Mouse (Mus musculus): Measurements from ENCODE around the gene Armc8. TPM values are rescaled to one million over a fixed set of nuclear protein-coding genes. Genes with fewer than 3 reads are reported as not detected.

Gene Armc8
- polyA plus RNA-seq, 1 experiment from 2014 or later = 22.9 TPM

DNA sequence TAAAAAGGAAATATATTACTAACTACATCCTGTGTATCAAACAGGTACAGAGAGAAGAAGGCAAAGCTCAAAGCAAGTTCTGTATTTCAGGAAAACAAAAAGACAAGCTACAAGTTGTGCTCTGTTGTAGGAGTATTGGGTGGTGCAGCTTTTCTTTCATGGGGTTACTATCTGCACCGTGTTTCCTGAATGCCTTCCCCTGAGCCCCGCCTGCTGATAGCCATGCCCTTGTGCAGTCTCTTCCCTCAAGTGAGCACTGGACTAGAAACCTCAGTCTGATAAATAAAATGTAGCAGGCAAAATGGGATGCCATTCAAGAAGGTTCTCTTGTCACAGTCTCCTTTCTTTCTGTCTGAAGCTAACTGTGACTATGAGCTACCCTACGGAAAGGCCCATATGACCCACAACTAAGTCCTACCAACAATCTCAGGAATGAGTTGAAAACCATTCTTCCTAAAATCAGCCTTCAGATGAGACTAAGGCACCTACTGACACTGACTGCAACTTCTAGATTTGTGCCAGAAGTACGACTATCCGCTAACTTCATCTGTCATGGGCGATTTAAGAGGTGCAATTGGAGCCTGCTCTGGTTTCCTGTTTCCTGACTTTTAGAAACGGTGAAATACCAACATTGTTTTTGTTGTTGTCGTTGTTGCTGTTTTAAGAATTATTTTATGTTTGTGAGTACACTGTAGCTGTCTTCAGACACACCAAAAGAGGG is 11.0 kb downstream of the Armc8 start:
- H3K9ac ChIP-seq (ENCODE audit: low read length) = no peak overlapping the region
- no peak for ATAC-seq (ENCODE audit: insufficient number of reproducible peaks, insufficient read depth, low FRiP score, low read depth)
- H3K9me3 ChIP-seq (ENCODE audit: control insufficient read depth, low read length) = no peaks in the 10 kb centered on the region
- no peak overlapping the region for H3K4me3 ChIP-seq (ENCODE audit: control insufficient read depth in 1 of 2, insufficient read depth in 1 of 2, low read depth in 1 of 2, low read length in 2 of 2)
- no peak overlapping the region for H3K27ac ChIP-seq (replicated peaks in 1 of 2; ENCODE audit: control insufficient read depth in 1 of 2, insufficient read depth in 1 of 2, low read depth in 2 of 2, low read length in 2 of 2)
- H3K4me1 ChIP-seq (ENCODE audit: control insufficient read depth in 2 of 2, insufficient read depth in 2 of 2, low read length in 2 of 2) = peaks cover 0 to 18% of the 10 kb centered on the region in 2 experiments; a peak in 2 of 4 replicates
- no peak overlapping the region for H3K4me2 ChIP-seq (ENCODE audit: low read length)
- no peaks in the 10 kb centered on the region for H3K36me3 ChIP-seq (ENCODE audit: control insufficient read depth, insufficient read depth, low read length)
- H3K27me3 ChIP-seq (ENCODE audit: control insufficient read depth, insufficient read depth, low read length) = no peaks in the 10 kb centered on the region
- 68% methylated on average over 8 of the region's 8 CpGs for WGBS

DNA sequence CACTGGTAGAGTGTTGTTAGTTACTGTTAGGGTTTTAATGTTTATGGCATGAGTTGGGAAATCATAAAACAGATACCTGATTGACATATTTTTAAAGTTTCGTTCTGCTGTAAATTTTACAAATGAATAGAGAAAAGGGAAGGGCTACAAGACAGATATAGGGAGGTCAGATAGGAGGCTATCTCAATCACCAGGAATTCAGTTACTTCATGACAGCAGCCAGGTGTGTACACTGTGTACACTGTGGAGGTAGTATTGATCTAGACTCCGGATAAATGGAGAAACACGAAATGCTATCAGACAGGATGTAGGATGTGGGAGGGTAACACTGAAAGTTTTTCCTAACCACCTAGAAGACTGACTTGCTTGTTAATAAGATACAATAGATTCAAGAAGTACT is 13.4 kb downstream of the Armc8 start:
- WGBS = 80% methylated on average over 3 of the region's 3 CpGs
- Histone ChIP-seq H3K27ac (replicated peaks in 1 of 2; ENCODE audit: control insufficient read depth in 1 of 2, insufficient read depth in 1 of 2, low read depth in 2 of 2, low read length in 2 of 2) (no peak overlapping the region), H3K27me3 (ENCODE audit: control insufficient read depth, insufficient read depth, low read length) (no peaks in the 10 kb centered on the region), H3K4me1 (ENCODE audit: control insufficient read depth in 2 of 2, insufficient read depth in 2 of 2, low read length in 2 of 2) (peaks cover 0 to 16% of the 10 kb centered on the region in 2 experiments; a peak in 2 of 4 replicates), H3K4me3 (ENCODE audit: control insufficient read depth in 1 of 2, insufficient read depth in 1 of 2, low read depth in 1 of 2, low read length in 2 of 2) (no peak overlapping the region), H3K4me2 (ENCODE audit: low read length) (no peak overlapping the region), H3K9ac (ENCODE audit: low read length) (no peak overlapping the region), H3K36me3 (ENCODE audit: control insufficient read depth, insufficient read depth, low read length) (no peaks in the 10 kb centered on the region), H3K9me3 (ENCODE audit: control insufficient read depth, low read length) (no peaks in the 10 kb centered on the region)
- ATAC-seq (ENCODE audit: insufficient number of reproducible peaks, insufficient read depth, low FRiP score, low read depth) = no peak

DNA sequence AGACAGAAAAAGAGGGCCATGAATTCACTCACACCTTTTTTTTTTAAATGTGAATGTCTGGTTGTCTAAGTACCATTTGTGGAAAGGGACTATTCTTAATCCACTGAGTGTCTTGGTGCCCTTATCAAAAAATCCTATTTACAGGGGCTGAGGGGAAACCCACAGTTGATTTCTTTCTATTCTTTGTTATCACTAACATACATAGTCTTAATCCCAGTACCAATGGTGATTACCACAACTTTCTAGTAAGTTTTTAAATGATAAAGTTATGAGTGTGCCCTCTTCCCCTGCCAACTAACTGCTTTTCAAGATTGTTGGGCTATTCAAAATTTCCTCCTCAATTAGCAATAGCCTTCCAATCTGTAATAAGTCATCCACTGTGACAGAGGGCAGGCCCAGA is 14.6 kb downstream of the Armc8 start:
- Histone ChIP-seq H3K27me3 (ENCODE audit: control insufficient read depth, insufficient read depth, low read length) (no peaks in the 10 kb centered on the region), H3K9ac (ENCODE audit: low read length) (no peak overlapping the region), H3K36me3 (ENCODE audit: control insufficient read depth, insufficient read depth, low read length) (no peaks in the 10 kb centered on the region), H3K4me2 (ENCODE audit: low read length) (no peak overlapping the region), H3K9me3 (ENCODE audit: control insufficient read depth, low read length) (no peaks in the 10 kb centered on the region), H3K27ac (replicated peaks in 1 of 2; ENCODE audit: control insufficient read depth in 1 of 2, insufficient read depth in 1 of 2, low read depth in 2 of 2, low read length in 2 of 2) (no peak overlapping the region), H3K4me3 (ENCODE audit: control insufficient read depth in 1 of 2, insufficient read depth in 1 of 2, low read depth in 1 of 2, low read length in 2 of 2) (no peak overlapping the region), H3K4me1 (ENCODE audit: control insufficient read depth in 2 of 2, insufficient read depth in 2 of 2, low read length in 2 of 2) (peaks cover 0 to 16% of the 10 kb centered on the region in 2 experiments; a peak in 2 of 4 replicates)
- no peak for ATAC-seq (ENCODE audit: insufficient number of reproducible peaks, insufficient read depth, low FRiP score, low read depth)

DNA sequence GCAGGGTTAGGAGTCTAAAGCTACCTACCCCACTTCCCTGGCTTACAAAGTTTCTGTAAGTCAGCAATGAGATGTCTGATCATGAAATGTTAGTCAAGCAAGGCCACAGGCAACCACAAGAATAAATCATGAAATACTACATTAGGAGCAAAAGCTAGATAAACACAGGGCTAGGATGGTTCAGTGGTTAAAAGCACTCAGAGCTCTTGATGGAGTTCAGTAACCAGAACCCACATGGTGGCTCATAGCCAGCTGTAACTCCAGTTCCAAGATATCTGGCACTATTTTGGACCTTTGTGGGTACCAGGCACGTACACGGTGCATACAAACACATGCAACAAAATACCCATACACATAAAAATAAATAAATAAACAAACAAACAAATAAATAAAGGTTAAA is 15.7 kb downstream of the Armc8 start:
- H3K4me3 ChIP-seq (ENCODE audit: control insufficient read depth in 1 of 2, insufficient read depth in 1 of 2, low read depth in 1 of 2, low read length in 2 of 2) = no peak overlapping the region
- no peaks in the 10 kb centered on the region for H3K9me3 ChIP-seq (ENCODE audit: control insufficient read depth, low read length)
- peaks cover 0 to 16% of the 10 kb centered on the region in 2 experiments; a peak in 2 of 4 replicates for H3K4me1 ChIP-seq (ENCODE audit: control insufficient read depth in 2 of 2, insufficient read depth in 2 of 2, low read length in 2 of 2)
- H3K27me3 ChIP-seq (ENCODE audit: control insufficient read depth, insufficient read depth, low read length) = no peaks in the 10 kb centered on the region
- no peak overlapping the region for H3K27ac ChIP-seq (replicated peaks in 1 of 2; ENCODE audit: control insufficient read depth in 1 of 2, insufficient read depth in 1 of 2, low read depth in 2 of 2, low read length in 2 of 2)
- H3K9ac ChIP-seq (ENCODE audit: low read length) = no peak overlapping the region
- H3K36me3 ChIP-seq (ENCODE audit: control insufficient read depth, insufficient read depth, low read length) = no peaks in the 10 kb centered on the region
- 52% methylated on average over 2 of the region's 2 CpGs for WGBS
- ATAC-seq (ENCODE audit: insufficient number of reproducible peaks, insufficient read depth, low FRiP score, low read depth) = no peak
- H3K4me2 ChIP-seq (ENCODE audit: low read length) = no peak overlapping the region

DNA sequence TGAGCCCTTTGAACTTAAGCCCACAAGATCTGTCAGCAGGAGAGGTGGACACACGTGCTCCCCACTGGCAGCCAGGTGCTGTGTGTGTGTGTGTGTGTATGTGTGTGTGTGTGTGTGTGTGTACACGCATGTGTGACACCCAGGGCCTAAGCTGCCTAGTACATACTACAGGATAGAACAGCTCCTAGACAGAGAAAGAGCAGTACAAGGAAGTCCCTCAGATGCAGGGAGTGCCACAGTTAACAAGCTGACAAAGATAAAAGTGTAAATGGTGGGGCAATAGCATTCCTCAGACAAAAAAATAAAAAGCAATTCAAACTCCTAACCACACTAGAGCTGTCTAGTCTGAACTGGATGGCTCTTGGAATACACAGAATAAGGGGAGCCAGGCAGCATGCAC is 16.6 kb downstream of the Armc8 start:
- Histone ChIP-seq H3K9ac (ENCODE audit: low read length) (no peak overlapping the region), H3K36me3 (ENCODE audit: control insufficient read depth, insufficient read depth, low read length) (no peaks in the 10 kb centered on the region), H3K4me1 (ENCODE audit: control insufficient read depth in 2 of 2, insufficient read depth in 2 of 2, low read length in 2 of 2) (peaks cover 0 to 10% of the 10 kb centered on the region in 2 experiments; a peak in 1 of 4 replicates), H3K4me3 (ENCODE audit: control insufficient read depth in 1 of 2, insufficient read depth in 1 of 2, low read depth in 1 of 2, low read length in 2 of 2) (no peak overlapping the region), H3K27me3 (ENCODE audit: control insufficient read depth, insufficient read depth, low read length) (no peaks in the 10 kb centered on the region), H3K27ac (replicated peaks in 1 of 2; ENCODE audit: control insufficient read depth in 1 of 2, insufficient read depth in 1 of 2, low read depth in 2 of 2, low read length in 2 of 2) (no peak overlapping the region), H3K4me2 (ENCODE audit: low read length) (no peak overlapping the region), H3K9me3 (ENCODE audit: control insufficient read depth, low read length) (no peaks in the 10 kb centered on the region)
- WGBS = 83% methylated on average over 2 of the region's 2 CpGs
- no peak for ATAC-seq (ENCODE audit: insufficient number of reproducible peaks, insufficient read depth, low FRiP score, low read depth)

DNA sequence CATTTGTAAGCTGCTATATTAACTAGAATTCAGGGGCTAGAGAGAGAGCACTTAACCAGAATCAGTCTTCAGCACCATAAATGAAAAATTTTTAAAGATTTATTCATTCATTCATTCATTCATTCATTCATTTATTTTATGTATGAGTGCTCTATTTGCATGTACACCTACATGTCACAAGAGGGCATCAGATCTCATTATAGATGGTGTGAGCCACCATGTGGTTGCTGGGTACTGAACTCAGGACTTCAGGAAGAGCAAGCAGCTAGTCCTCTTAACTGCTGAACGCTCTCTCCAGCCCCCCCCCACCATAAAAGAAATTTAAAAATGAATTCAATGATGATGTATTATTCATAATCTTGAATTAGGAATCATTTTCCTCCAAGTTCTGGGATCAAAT is 22.4 kb downstream of the Armc8 start:
- no peak for ATAC-seq (ENCODE audit: insufficient number of reproducible peaks, insufficient read depth, low FRiP score, low read depth)
- H3K27ac ChIP-seq (replicated peaks in 1 of 2; ENCODE audit: control insufficient read depth in 1 of 2, insufficient read depth in 1 of 2, low read depth in 2 of 2, low read length in 2 of 2) = no peak overlapping the region
- no peak overlapping the region for H3K4me3 ChIP-seq (ENCODE audit: control insufficient read depth in 1 of 2, insufficient read depth in 1 of 2, low read depth in 1 of 2, low read length in 2 of 2)
- no peaks in the 10 kb centered on the region for H3K27me3 ChIP-seq (ENCODE audit: control insufficient read depth, insufficient read depth, low read length)
- H3K4me1 ChIP-seq (ENCODE audit: control insufficient read depth in 2 of 2, insufficient read depth in 2 of 2, low read length in 2 of 2) = no peaks in the 10 kb centered on the region
- no peaks in the 10 kb centered on the region for H3K36me3 ChIP-seq (ENCODE audit: control insufficient read depth, insufficient read depth, low read length)
- no peaks in the 10 kb centered on the region for H3K9me3 ChIP-seq (ENCODE audit: control insufficient read depth, low read length)
- H3K9ac ChIP-seq (ENCODE audit: low read length) = no peak overlapping the region
- H3K4me2 ChIP-seq (ENCODE audit: low read length) = no peak overlapping the region
- 96% methylated on average over 1 of the region's 1 CpGs for WGBS

DNA sequence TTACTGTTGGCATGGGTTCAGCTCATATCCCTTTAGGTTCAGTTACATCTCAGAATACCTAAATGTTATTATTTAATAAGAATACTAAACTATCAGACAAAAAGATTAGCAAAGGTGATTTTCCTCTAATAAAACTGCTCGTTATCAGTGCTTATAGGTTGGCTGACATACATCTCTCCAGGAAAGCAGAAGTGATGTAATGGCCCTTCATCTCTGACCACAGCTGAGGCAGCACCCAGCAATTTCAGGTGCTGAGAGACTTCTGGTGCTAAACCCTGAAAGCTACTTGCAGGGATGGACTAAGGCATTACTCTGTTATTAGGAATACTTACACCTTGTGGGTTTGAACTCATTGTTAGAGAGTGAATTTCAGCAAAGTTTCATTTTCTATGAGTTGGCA is 36.8 kb downstream of the Armc8 start:
- H3K9ac ChIP-seq (ENCODE audit: low read length) = no peak overlapping the region
- no peaks in the 10 kb centered on the region for H3K4me1 ChIP-seq (ENCODE audit: control insufficient read depth in 2 of 2, insufficient read depth in 2 of 2, low read length in 2 of 2)
- 79% methylated on average over 1 of the region's 1 CpGs for WGBS
- no peak overlapping the region for H3K27ac ChIP-seq (replicated peaks in 1 of 2; ENCODE audit: control insufficient read depth in 1 of 2, insufficient read depth in 1 of 2, low read depth in 2 of 2, low read length in 2 of 2)
- no peak overlapping the region for H3K4me2 ChIP-seq (ENCODE audit: low read length)
- peaks cover 89% of the 10 kb centered on the region for H3K36me3 ChIP-seq (ENCODE audit: control insufficient read depth, insufficient read depth, low read length)
- ATAC-seq (ENCODE audit: insufficient number of reproducible peaks, insufficient read depth, low FRiP score, low read depth) = no peak
- H3K4me3 ChIP-seq (ENCODE audit: control insufficient read depth in 1 of 2, insufficient read depth in 1 of 2, low read depth in 1 of 2, low read length in 2 of 2) = no peak overlapping the region
- no peaks in the 10 kb centered on the region for H3K9me3 ChIP-seq (ENCODE audit: control insufficient read depth, low read length)
- no peaks in the 10 kb centered on the region for H3K27me3 ChIP-seq (ENCODE audit: control insufficient read depth, insufficient read depth, low read length)

DNA sequence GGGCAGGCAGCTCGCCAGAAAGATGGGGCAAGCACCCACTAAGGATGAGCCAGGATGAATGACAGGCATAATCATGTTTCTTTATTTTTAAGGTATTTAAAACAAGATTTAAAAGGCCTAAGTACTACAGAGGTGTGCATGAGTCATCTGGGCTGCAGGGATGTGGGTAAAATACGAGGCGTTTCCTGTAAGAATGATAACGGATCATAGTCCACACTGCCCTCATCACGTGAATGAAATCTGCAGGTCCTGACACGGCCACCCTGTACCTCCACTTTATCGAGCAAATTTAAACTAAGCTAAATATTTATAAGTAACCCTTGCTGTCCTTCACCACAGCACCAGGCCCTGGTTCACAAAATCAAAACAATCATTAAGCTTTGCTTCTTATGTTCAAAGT is 62.8 kb downstream of the Armc8 start:
- no peaks in the 10 kb centered on the region for H3K4me1 ChIP-seq (ENCODE audit: control insufficient read depth in 2 of 2, insufficient read depth in 2 of 2, low read length in 2 of 2)
- H3K36me3 ChIP-seq (ENCODE audit: control insufficient read depth, insufficient read depth, low read length) = peaks cover 34% of the 10 kb centered on the region
- H3K27ac ChIP-seq (replicated peaks in 1 of 2; ENCODE audit: control insufficient read depth in 1 of 2, insufficient read depth in 1 of 2, low read depth in 2 of 2, low read length in 2 of 2) = no peak overlapping the region
- no peak for ATAC-seq (ENCODE audit: insufficient number of reproducible peaks, insufficient read depth, low FRiP score, low read depth)
- no peak overlapping the region for H3K4me2 ChIP-seq (ENCODE audit: low read length)
- H3K4me3 ChIP-seq (ENCODE audit: control insufficient read depth in 1 of 2, insufficient read depth in 1 of 2, low read depth in 1 of 2, low read length in 2 of 2) = no peak overlapping the region
- H3K9ac ChIP-seq (ENCODE audit: low read length) = no peak overlapping the region
- H3K27me3 ChIP-seq (ENCODE audit: control insufficient read depth, insufficient read depth, low read length) = no peaks in the 10 kb centered on the region
- H3K9me3 ChIP-seq (ENCODE audit: control insufficient read depth, low read length) = no peaks in the 10 kb centered on the region
- WGBS = 74% methylated on average over 7 of the region's 7 CpGs

All from heart, embryonic 14.5 days (tissue).